Mouse (Mus musculus) 416B (cell line): ENCODE measurements around the gene Iqschfp.

Experiments used
- DNase-seq: peaks from one replicate; pipeline ENCODE4 v3.0.0; 2011; ENCODE audit warnings: low read depth

Iqschfp gene

GRCm38 (mm10) chr3:68596938-68597337 is 704.9 kb downstream of the Iqschfp start:
- no peak for DNase-seq

- no peak for DNase-seq
Observed at GRCm38 (mm10) chr3:68602891-68603290, 710.9 kb downstream of the Iqschfp start.

GRCm38 (mm10) chr3:68604467-68604866 is 712.4 kb downstream of the Iqschfp start:
- no peak for DNase-seq

GRCm38 (mm10) chr3:68604962-68605361 is 712.9 kb downstream of the Iqschfp start:
- DNase-seq: no peak

DNA sequence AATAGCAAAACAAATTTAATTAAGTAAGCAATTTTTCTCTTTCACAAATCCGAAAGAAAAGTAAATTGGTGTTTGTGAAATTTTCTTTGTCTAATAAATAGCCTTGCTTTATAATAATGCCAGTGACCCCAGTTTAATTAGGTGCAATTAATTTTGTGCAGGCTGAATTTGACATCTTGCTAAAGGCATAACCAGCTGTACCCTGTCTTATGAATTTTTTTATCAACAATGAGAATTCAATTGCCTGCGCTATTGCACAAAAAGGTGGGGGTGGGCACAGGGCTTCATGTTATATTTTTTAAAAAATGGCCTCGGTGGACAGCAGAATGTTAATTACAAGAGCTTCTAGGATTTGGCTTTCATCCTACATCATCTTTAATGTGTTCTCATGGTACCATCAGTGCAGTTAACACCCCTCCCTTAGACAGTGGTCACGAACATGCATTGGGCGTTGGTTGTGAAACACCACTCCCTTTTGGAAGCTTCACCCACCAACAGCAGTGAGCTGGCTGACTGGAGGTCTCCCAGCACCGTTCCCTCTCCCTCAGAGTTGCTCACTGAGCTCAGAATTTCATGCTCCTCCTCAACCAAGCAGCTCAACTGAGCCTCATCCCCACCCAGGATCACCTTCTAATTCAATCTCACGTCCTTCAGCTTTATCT is 714.0 kb downstream of the Iqschfp start:
- DNase-seq: no peak

- no peak for DNase-seq
Observed at GRCm38 (mm10) chr3:68606730-68607129, 714.7 kb downstream of the Iqschfp start.

- no peak for DNase-seq
Observed at GRCm38 (mm10) chr3:68607336-68607735, 715.3 kb downstream of the Iqschfp start.

DNA sequence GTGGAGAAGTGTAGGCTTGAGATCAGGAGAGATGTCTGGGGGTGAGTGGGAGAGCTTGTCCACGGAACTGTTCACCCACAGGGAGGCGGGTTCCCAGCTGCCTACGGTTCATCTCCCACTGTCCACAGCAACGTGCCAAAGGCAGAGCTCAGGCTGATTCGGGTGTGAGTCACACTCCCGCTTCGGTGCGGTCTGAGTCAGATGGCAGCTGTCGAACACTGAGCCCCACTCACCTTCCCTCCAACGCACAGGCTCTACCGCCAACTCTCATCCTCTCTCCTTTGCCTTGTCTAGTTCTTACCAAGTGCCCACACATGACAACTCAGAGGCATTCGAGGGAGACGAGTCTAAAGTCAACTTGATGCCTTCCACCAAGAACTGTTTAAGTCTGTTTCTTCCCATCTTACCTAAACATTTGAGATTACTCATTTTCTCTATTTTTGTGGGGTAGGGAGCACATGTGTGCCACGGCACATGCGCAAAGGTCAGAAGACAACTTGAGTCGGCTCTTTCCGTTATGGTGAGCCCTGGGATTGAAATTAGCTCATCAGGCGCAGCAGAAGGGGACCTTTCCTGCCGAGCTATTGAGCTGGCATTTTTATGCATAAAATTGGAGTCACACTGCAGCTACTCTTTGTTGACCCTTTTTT is 716.9 kb downstream of the Iqschfp start:
- DNase-seq: peak; percentile 71

DNA sequence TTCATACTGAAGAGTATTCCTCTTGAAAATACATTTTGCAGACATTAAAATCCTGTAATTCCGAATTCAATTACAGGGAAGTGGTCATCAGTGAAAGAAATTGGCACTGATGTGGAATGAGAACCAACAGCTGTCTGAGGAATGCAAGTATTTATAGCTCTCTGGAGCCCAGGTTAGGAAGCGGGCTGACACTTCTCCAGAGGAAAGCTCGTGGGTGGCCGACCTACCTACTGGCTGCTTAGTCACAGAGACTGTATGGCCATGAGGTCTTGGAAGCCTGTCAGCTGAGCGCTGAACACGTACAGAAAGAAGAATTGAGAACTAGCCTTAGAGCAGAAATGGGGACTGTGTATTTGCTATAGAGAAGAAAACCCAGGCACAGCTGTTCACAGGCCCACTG is 718.0 kb downstream of the Iqschfp start:
- DNase-seq: no peak

DNA sequence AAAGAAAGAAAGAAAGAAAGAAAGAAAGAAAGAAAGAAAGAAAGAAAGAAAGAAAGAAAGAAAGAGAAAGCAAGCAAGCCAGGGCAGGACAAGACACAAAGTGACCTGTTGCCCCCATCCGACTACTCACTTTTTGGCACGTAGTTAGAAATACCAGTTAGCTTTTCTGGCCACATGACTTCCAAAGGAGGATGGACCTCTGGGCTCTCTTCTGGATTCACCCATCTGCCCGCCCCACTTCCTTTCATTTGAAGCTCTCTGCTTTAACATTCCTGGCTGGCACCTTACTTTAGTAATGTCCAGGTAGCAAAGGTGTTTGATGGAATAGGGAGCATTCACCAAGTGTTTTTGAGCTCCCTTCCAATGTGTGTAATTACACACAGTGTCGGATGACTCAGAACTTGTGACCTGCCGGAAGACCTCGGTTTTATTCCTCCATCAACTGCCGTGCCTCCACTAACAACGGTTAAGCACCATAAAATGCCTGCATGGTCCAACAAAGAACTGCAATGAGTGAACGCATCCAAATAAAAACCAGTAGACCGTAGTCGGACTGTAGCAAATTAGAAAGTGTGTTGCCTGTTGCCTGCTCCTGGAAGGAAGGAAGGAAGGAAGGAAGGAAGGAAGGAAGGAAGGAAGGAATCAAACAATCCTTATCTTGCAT is 718.7 kb downstream of the Iqschfp start:
- peak; percentile 33 for DNase-seq

DNA sequence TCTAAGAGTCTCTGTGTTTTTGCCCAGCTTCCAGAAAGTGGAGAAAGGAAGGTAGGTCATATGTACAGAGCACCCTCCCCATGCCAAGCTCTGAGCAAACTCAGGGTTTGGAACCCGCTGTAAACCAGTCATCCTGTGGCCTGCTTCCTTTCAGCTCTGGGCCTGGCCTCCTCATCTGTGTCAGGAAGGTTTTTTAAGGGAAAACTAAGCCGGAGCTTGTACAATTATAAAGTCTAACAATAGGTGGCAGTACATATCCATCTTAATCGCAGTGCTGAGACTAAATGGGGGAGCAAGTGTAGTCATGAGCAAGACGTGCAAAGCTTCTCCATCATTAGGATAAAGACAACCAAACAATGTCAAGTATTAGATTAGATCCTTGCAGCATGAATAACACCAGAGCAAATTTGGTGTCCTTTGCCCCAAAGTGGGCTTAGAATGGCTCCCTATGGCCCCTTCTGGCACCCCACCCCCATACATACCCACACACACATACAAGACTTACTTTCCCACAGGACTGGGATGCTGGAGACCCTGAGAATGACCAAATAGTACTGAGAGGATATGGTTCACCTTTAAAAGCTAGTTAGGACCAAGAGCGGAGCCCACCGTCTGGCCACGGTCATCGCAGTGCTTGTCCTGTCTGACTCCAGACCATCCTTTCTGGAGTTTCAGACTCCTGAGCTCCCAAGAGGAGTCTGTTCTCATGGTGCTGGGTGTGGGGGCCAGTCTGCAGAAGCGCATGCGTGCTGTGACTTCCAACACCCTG is 723.2 kb downstream of the Iqschfp start:
- peak; percentile 84 for DNase-seq

- DNase-seq: no peak
Observed at GRCm38 (mm10) chr3:68616363-68616762, 724.3 kb downstream of the Iqschfp start.

DNA sequence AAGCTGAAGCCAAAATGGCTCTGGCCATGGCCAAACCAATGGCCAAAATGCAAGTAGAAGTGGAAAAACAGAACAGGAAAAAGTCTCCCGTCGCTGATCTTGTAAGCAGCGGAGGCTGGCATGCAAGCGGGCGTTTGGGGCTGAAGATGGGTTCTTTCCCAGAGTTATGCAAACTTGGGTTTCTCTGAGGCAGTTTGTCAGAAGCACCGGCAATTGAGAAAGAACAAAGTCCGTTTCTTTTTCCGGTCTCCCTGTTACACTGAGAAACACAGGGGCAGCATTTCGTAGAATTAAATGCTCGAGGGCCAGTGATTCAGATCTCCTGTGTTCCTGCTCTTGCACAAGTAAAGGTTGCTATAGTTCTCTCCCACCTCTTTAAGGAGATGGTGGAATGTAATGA is 725.7 kb downstream of the Iqschfp start:
- no peak for DNase-seq

- DNase-seq: no peak
Observed at GRCm38 (mm10) chr3:68619097-68619496, 727.1 kb downstream of the Iqschfp start.

DNA sequence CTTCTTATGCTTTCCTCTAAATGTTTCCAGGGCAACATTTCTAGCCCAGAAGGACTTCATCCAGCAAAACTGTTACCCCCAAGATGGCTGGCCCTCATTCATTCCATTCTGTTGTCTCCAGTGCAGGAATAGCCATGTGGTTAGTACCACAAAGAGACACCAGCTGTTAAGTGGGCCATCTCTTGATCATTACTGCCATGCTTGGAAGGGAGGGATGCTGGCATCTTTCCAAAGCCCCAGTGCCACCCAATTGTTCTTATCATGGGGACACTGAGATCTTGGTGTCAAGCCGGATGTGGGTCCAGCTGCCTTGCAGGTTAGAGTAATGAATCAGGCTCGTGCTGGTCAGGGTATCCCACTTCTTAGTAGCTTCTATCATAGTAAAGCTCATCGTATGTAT is 729.9 kb downstream of the Iqschfp start:
- no peak for DNase-seq

- no peak for DNase-seq
Observed at GRCm38 (mm10) chr3:68623036-68623435, 731.0 kb downstream of the Iqschfp start.

DNA sequence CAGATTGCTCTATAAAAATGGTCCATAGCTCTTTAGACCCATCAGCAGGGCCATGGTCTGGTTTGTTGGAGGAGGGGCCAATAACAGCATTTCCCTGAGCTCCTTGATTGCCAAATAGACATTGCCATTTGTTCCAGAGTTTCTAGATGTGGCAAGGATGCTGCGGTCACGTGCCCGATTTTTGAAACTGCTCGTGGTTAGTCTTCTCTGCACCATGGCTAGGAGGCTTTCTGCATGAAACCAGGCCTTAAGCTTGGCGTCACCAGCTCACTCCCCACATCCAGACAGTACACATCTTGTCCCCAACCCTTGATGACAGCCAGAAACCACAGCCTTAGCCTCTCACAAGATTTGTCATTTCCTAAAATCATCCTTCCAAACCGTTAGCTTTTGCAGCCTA is 732.4 kb downstream of the Iqschfp start:
- peak; percentile 87 for DNase-seq

DNA sequence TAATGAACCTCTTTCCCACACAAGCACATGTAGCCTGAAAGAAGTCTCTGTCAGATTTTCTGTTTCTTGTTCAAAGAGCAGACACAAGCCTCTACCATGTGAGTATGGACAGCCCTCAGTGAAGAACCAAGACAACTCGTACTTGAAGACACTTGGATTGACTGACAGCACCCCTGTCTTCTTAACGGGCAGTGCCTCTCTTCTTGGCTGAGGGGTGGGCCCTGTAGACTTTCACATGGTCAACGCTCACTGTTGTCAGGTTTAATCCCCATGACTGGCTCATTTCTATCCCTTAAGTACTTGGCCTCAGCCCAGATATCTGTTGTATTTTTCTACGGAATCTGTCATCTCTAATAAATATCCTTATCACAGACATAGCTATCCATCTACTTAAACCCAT is 738.2 kb downstream of the Iqschfp start:
- DNase-seq: no peak

GRCm38 (mm10) chr3:68630821-68631220 is 738.8 kb downstream of the Iqschfp start:
- DNase-seq: no peak

DNA sequence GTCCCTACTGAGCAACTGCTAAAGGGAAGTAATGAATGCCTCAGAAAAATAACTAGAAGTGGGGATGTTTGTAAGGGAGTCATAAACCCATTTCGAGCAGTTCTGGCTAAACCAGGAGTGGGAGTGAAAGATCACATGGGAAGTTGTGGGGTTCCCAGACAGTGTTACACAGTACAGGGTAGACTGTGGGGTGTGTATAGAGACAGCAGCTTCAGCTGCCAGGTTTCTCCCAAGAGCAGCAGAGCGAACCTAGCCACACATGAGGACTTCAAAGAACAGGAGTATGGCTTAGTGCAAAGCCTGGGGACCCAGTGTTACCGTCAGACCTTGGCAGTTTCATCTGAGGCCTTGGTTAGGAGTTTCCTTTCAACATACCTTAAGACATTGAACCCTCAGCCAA is 740.7 kb downstream of the Iqschfp start:
- no peak for DNase-seq

- no peak for DNase-seq
Observed at GRCm38 (mm10) chr3:68633577-68633976, 741.5 kb downstream of the Iqschfp start.

- peak; percentile 77 for DNase-seq
Observed at GRCm38 (mm10) chr3:68637960-68638359, 745.9 kb downstream of the Iqschfp start.

DNA sequence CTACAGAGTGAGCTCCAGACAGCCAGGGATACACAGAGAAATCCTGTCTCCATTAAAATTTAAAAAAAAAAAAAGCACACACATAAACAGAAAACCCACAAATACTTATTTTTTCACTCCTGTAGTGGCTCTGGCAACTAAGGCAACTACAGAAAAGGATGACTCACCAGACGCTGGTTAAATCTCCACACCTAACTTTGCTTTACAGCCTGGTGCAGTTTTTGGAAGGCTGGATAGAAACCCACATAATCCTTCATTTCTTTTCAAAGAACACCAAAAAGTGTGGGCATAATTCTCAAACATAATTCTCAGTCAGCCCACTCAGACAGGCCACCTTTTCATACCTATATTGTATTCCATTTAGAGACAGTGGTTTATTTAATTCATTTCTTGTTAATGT is 746.7 kb downstream of the Iqschfp start:
- DNase-seq: no peak
